ENCODE assay signal across 8 mouse cellular contexts in genomic region chr13:78199642-78200160, GRCm38 (mm10). TPM values are rescaled to one million over a fixed set of nuclear protein-coding genes. Genes with fewer than 3 reads are reported as not detected.
DNase-seq lines count a peak whose midpoint lies in the region; ATAC-seq lines count a peak whose summit lies in the region.

Gene Nr2f1, minus strand, starts transcription at chr13:78199757.

- DNase-seq in kidney, adult 18-20 months = no peak
- no peak for DNase-seq in adrenal gland, postnatal 25 days
- no peak for DNase-seq in hindbrain, embryonic 10.5 days (ENCODE audit: low spot score)
- DNase-seq in liver, embryonic 13.5 days = no peak
- DNase-seq in cerebellum, adult 9-11 months = no peak
- no peak for DNase-seq in kidney, postnatal 4 days

- peak within 1 kb of the TSS; percentile 79 for H3K4me2 ChIP-seq in kidney, embryonic 16.5 days (replicated peaks; ENCODE audit: low read depth, low read length)
- H3K4me2 ChIP-seq in liver, embryonic 13.5 days = peak within 1 kb of the TSS; percentile 66

- no peaks in the 10 kb centered on the region for H3K27me3 ChIP-seq in kidney, embryonic 16.5 days (ENCODE audit: insufficient read depth, low read length)
- H3K27me3 ChIP-seq in hindbrain, embryonic 10.5 days (ENCODE audit: insufficient read depth, poor library complexity, severe bottlenecking) = peaks cover 11% of the 10 kb centered on the region
- peaks cover 97% of the 10 kb centered on the region for H3K27me3 ChIP-seq in liver, embryonic 13.5 days

- H3K4me3 ChIP-seq in kidney, embryonic 16.5 days (ENCODE audit: low read length) = peak within 1 kb of the TSS; percentile 89
- peak within 1 kb of the TSS; percentile 97 for H3K4me3 ChIP-seq in hindbrain, embryonic 10.5 days
- peak within 1 kb of the TSS; percentile 59 for H3K4me3 ChIP-seq in liver, embryonic 13.5 days (replicated peaks)

- ATAC-seq in kidney, embryonic 16.5 days (ENCODE audit: low FRiP score, low TSS enrichment) = no peak
- no peak for ATAC-seq in liver, embryonic 13.5 days (ENCODE audit: low read depth)
- ATAC-seq in megakaryocyte progenitor cell, adult 5-6 weeks (replicated peaks; ENCODE audit: poor library complexity) = no peak

- H3K9me3 ChIP-seq in kidney, embryonic 16.5 days (ENCODE audit: low read length) = no peaks in the 10 kb centered on the region
- no peaks in the 10 kb centered on the region for H3K9me3 ChIP-seq in hindbrain, embryonic 10.5 days
- no peaks in the 10 kb centered on the region for H3K9me3 ChIP-seq in liver, embryonic 13.5 days (replicated peaks)

- under 1% methylated on average over 14 of the region's 14 CpGs for WGBS in kidney, embryonic 16.5 days
- WGBS in hindbrain, embryonic 10.5 days = 0% methylated on average over 14 of the region's 14 CpGs
- under 1% methylated on average over 14 of the region's 14 CpGs for whole genome bisulfite sequencing in liver, embryonic 13.5 days (ENCODE audit: insufficient replicate concordance)

- H3K4me1 ChIP-seq in kidney, embryonic 16.5 days (ENCODE audit: insufficient read depth, low read length) = peaks cover 16% of the 10 kb centered on the region
- peaks cover 22% of the 10 kb centered on the region for H3K4me1 ChIP-seq in hindbrain, embryonic 10.5 days (replicated peaks)
- no peaks in the 10 kb centered on the region for H3K4me1 ChIP-seq in liver, embryonic 13.5 days (replicated peaks)

- H3K36me3 ChIP-seq in kidney, embryonic 16.5 days (ENCODE audit: insufficient read depth, low read length) = no peaks in the 10 kb centered on the region
- H3K36me3 ChIP-seq in hindbrain, embryonic 10.5 days = peaks cover 20% of the 10 kb centered on the region
- H3K36me3 ChIP-seq in liver, embryonic 13.5 days = no peaks in the 10 kb centered on the region

- H3K9ac ChIP-seq in kidney, embryonic 16.5 days (replicated peaks; ENCODE audit: low read length) = peak within 1 kb of the TSS; percentile 97
- H3K9ac ChIP-seq in liver, embryonic 13.5 days = peak within 1 kb of the TSS; percentile 53

- H3K27ac ChIP-seq in kidney, embryonic 16.5 days (ENCODE audit: low read length) = peak within 1 kb of the TSS; percentile 99
- H3K27ac ChIP-seq in hindbrain, embryonic 10.5 days = peak within 1 kb of the TSS; percentile 100
- H3K27ac ChIP-seq in liver, embryonic 13.5 days = peak within 1 kb of the TSS; percentile 47

RNA-seq across cellular contexts. Expression of gene Nr2f1, which starts in this region (rescaled TPM):
- polyA plus RNA-seq in kidney, embryonic 16.5 days (2015; fragmentation: Nextera tagmentation; extraction: Ambion mirVana) = 12.3 and 15.5 TPM in 2 replicates
- total RNA-seq in adrenal gland, postnatal 25 days (2021) = 17.5 and 28.8 TPM in 2 replicates
- 69.0 and 74.0 TPM in 2 replicates for polyA plus RNA-seq in hindbrain, embryonic 10.5 days (2016; fragmentation: Nextera tagmentation; extraction: Ambion mirVana)
- polyA plus RNA-seq in liver, embryonic 13.5 days (2015; fragmentation: Nextera tagmentation; extraction: Ambion mirVana) = 0.48 and 0.68 TPM in 2 replicates
- total RNA-seq in megakaryocyte progenitor cell, adult 5-6 weeks (2015) = not detected in 2 replicates
- total RNA-seq in megakaryocyte progenitor cell, adult 5-6 weeks (2017) = not detected in 2 replicates

Comparison
In these comparisons a context has a peak if more than half of its experiments do, and no peak if none do; other contexts are left out.
1. RNA of gene Nr2f1 (total RNA-seq): 17.5 to 28.8 TPM in adrenal gland, postnatal 25 days; not detected in megakaryocyte progenitor cell, adult 5-6 weeks; every median in the first group is over 10 times any median in the second.
2. H3K27ac ChIP-seq: peak in every context shown above with its lines; median percentile 100 in hindbrain, embryonic 10.5 days; 99 in kidney, embryonic 16.5 days; 47 in liver, embryonic 13.5 days.
3. Peak in every context shown above with its lines, with median percentiles within 50 percentile points of each other: H3K4me3 ChIP-seq.